Mouse (Mus musculus) fibroblast of lung, adult 2 months (primary cell): ENCODE data around the gene Chrna3.

Experiments
- DNase-seq: peaks from one replicate; pipeline ENCODE4 v3.0.0-alpha.2; 2011; ENCODE audit warnings: low read depth

The Chrna3 gene

GRCm38 (mm10) chr9:54995645-54996044 is 30.7 kb downstream of the Chrna3 start:
- DNase-seq, result no peak

GRCm38 (mm10) chr9:54994381-54994780 is 32.0 kb downstream of the Chrna3 start:
- no peak for DNase-seq

- DNase-seq, result no peak
Measured at GRCm38 (mm10) chr9:54990362-54990761, 36.0 kb downstream of the Chrna3 start.

- no peak for DNase-seq
Measured at GRCm38 (mm10) chr9:54982401-54982800, 44.0 kb downstream of the Chrna3 start.

- no peak for DNase-seq
Measured at GRCm38 (mm10) chr9:54981291-54982191, 44.8 kb downstream of the Chrna3 start.

GRCm38 (mm10) chr9:54980674-54981073 is 45.7 kb downstream of the Chrna3 start, which contains the start of gene Chrna5:
TSS of gene Chrna5 (plus strand) at chr9:54980880.
- DNase-seq, result no peak

GRCm38 (mm10) chr9:54969972-54970637 is 56.3 kb downstream of the Chrna3 start:
- DNase-seq, result no peak

- no peak for DNase-seq
Measured at GRCm38 (mm10) chr9:54963669-54964068, 62.7 kb downstream of the Chrna3 start.

GRCm38 (mm10) chr9:54961059-54961458 is 65.3 kb downstream of the Chrna3 start:
- DNase-seq, result no peak
